Mouse (Mus musculus): ENCODE results near the gene Plpp7. TPM values are rescaled to one million over a fixed set of nuclear protein-coding genes. Genes with fewer than 3 reads are reported as not detected.

Gene Plpp7
- polyA plus RNA-seq, 1 experiment from 2014 or later: 0.91 TPM

- no peak for DNase-seq (ENCODE audit: low spot score)
Observed at GRCm38 (mm10) chr2:32096122-32096420, 743 bp downstream of the Plpp7 start.

GRCm38 (mm10) chr2:32102944-32103343 is 7.6 kb downstream of the Plpp7 start:
- no peak for DNase-seq (ENCODE audit: low spot score)

DNA sequence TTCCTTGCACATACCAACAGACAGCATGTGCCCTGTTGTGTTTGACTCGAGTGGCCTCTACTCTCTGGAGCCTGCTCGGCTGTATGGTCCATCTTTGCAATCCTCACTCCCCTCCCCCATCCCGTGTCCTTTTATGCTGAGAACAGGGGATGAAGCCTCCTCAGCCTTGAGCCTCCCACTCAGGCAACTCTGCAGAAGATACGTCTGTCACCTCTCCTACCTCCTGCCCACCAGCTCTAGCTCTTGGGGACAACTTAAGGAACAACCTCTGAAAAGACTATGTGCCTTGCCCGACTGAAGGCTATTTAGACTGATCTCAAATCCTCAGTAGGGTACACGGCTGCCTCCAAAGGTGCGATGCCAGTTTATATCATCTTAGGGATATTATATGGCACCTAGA is 8.2 kb downstream of the Plpp7 start:
- no peak for DNase-seq (ENCODE audit: low spot score)

DNA sequence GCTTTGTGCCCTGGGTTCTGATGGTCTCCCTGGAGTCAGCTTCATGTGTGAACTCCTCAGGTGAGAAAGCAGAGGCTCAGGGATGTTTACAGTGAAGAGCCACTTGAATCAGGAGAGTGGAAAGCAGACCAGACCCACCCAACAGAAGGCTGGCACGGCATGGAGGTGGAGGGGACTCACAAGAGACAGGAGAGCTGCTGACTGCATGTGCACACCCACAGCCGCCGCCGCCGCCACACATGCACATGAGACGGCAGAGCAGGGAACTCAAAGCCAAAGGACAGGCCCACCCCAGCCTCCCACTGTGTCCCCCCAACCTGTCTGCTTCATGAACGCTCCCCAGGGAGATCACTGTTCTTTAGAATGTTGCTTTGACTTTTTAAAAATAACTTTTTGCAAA is 8.8 kb downstream of the Plpp7 start:
- DNase-seq (ENCODE audit: low spot score): no peak

DNA sequence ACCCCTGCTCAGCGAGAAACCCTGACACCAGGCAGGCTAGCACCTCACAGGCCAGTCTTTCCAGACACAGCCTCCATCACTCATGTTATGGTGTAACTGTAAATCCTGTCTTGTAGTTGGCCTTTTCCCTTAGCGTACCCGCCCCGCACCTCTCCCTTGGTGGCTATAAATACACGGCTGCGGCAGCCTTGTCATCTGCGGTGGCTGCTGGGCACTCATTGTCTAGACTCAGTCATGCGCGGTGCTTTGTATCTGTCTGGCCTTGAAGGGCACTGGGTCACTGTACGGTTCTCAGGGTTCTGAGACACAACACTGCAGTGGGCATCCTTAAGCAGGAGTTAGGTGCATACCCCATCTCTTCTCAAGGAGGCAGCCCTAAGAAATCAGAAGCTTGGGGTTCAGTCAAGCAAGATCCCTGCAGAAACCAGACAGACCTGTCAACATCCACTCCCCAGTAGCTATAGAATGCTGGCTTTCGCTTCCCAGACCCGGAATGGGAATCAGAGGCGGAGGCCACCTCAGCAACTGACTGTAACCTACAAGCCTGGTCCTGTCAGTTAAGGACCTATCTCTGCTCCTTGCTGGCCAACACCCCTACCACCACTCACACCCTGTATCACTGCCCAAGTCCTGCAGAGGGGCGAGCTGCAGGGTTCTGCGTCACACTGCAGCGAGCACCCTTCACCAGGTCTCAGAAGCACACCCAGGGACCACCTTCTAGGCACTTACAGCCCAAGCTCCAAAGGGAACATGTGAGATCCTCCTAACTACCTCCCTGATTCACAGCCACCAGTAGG is 10.0 kb downstream of the Plpp7 start:
- no peak for DNase-seq (ENCODE audit: low spot score)

- DNase-seq (ENCODE audit: low spot score): no peak
Observed at GRCm38 (mm10) chr2:32105930-32106329, 10.6 kb downstream of the Plpp7 start.

DNA sequence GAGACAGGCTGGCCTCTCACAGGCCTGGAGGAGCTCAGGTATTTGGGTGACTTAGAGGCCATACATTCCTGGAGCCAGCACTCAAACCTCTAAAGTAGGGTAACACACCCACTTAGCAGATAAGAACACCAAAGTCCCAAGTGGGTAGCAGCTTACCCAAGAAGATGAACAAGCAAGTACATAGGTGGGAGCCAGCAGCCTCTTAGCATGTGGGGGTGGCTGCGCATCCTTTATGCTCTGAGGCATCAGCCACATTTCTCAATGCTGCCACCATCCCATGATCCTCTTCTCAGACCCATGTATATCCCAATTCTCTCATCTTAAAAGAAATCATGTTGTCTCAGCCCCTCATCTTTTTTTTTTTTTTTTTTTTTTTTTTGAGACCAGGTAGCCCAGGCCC is 15.9 kb downstream of the Plpp7 start:
- no peak for DNase-seq (ENCODE audit: low spot score)

DNA sequence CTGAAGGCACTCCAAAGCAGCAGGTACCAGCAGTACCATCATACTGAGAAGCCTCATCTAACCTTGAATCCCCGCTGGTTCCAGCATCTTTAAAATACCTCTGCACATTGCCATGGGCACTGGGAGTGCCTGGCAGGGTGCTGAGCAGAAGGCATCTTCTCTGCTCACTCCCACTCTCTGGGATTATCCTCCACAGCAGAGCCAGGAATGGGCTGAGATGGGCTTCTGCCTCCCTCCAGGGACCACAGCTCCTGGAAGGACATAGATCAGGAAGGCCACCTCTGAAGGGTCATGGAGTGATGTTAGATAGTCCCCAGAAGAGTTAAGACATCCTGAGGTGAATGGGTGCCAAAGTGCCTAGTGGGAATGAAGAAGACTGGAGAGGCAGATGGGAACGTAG is 17.2 kb downstream of the Plpp7 start:
- no peak for DNase-seq (ENCODE audit: low spot score)

DNA sequence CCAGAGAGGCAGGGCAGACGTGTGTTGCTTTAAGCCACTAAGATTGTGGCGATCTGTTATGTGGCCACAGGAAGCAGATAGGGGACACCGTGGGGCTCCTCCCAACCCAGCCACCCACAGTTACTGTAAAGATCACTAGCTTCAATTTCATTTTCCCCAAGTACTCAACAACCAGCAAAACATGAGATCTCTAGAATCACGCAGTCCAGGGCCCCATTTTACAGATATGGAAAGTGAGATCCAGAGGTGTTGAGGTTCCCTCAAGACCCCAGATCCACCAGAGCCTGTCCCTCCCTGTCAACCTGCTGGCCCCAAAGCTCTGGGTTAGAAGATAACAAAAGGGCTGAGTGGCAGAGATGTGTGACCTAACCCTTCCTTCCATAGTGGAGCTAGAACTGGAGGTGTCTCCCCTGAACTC is 20.5 kb downstream of the Plpp7 start:
- DNase-seq (ENCODE audit: low spot score): no peak

GRCm38 (mm10) chr2:32119802-32120750 is 24.7 kb downstream of the Plpp7 start:
- no peak for DNase-seq (ENCODE audit: low spot score)

GRCm38 (mm10) chr2:32121150-32121549 is 25.8 kb downstream of the Plpp7 start:
- DNase-seq (ENCODE audit: low spot score): peak; percentile 64

DNA sequence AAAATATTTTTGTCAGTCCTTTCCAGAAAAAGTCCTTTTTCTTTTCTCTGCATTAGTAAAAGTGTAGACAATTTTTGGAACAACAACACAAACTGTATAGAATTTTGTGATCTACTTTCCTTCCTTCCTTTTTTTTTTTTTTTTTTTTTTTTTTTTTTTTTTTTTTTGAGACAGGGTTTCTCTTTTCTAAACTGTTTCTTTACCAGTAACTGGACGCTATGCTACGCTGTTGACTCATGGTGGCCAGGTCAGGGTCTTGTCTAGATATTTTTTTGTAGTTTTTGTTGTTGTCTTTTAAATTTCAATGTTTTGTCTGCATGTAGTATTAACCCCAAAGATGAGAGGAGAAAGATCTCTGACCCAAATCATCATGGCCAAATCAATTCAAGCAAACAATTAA is 26.5 kb downstream of the Plpp7 start:
- no peak for DNase-seq (ENCODE audit: low spot score)

DNA sequence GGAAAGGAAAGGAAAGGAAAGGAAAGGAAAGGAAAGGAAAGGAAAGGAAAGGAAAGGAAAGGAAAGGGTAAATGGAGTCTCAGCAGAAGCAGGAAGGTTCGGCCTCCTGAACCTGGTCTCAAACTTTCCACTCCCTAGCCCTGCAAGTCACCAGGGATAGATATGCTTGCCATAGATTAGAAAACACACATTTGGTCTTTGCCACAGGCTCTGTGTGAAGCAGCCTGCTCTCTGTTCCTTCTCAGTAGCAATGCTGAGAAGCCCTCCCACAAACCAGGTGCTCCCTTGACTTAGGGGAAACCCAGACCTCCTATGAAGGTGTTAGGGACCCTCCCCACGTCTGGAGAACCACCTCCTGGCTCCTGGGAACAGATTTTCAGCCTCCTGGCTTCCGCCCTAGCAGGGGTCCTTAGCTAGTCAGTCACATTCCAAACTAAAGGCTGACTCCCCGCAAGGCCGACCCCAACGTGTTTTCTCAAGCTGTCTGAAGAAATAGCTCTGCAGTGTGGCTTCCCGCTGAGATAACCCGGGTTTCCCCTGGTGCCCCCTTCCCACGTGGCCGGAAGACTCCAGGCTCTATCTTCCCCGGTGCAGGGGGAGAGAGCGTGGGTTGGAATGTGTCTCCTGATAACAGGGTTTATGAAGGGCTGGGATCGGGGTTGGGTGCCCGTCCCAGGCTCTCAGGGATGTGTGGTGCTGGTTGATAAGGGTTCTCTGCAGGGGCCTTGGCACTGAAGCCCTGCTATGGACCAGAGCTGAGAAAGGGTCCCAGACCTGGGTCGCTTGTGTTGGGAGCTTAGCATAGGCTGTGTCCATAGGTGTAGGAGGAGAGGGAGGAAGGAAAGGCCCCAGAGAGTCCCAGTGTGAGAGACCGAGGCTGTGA is 32.6 kb downstream of the Plpp7 start:
- DNase-seq (ENCODE audit: low spot score): peak; percentile 23

GRCm38 (mm10) chr2:32128536-32128841 is 33.2 kb downstream of the Plpp7 start:
- no peak for DNase-seq (ENCODE audit: low spot score)

DNA sequence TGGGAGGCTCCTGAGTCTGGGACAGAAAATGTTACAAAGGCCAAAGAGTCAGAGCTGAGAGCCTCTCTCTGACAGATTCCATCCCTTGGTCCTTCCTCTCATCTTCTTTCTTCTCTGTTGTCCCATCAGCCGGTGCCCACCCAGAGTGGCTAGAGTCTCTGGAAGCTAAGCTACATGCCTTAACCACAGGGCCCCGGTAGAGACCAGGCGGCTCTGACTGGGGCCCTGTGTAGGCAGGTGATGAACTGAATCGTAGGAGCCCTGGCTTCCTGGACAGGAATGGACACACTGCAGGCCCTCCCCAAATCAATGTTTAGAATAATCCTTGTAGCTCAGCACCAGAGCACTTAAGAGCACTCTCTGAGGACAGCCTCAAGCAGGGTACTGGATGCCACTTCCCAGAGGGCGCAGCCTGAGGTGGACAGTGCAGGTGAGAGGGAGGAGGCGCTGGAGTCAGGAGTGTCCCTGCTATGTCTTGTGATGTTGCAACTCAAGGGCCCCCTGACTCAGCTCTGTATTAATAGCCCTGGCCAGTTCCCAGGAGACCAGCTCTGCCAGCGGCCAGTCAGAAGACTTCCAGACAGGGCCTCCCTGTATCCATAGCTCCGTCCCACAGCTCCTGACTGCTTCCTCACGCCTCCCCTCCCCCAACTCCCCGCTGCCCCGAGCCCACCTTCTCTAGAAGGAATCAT is 34.2 kb downstream of the Plpp7 start:
- DNase-seq (ENCODE audit: low spot score): no peak

GRCm38 (mm10) chr2:32130435-32130834 is 35.1 kb downstream of the Plpp7 start:
- DNase-seq (ENCODE audit: low spot score): peak; percentile 69

GRCm38 (mm10) chr2:32131205-32131834 is 36.0 kb downstream of the Plpp7 start:
- no peak for DNase-seq (ENCODE audit: low spot score)

GRCm38 (mm10) chr2:32131866-32132566 is 36.7 kb downstream of the Plpp7 start:
- DNase-seq (ENCODE audit: low spot score): no peak

DNA sequence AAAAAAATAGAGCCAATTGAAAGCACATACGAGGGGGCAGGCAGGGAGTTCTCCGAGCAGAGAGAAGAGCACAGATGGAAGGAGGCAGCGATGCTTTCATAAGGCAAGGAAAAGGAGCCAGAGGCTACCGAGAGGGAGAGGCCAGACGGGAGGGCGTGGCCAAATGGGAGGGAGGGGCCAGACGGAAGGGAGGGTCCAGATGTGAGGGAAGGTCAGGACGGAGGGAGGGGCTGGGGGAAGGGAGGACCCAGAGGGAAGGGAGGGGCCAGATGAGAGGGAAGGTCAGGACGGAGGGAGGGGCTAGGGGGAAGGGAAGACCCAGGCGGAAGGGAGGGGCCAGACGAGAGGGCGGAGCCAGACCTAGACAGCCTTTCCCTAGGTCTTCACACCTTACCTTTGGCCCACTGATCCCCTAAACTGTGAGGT is 37.3 kb downstream of the Plpp7 start:
- peak; percentile 51 for DNase-seq (ENCODE audit: low spot score)

DNA sequence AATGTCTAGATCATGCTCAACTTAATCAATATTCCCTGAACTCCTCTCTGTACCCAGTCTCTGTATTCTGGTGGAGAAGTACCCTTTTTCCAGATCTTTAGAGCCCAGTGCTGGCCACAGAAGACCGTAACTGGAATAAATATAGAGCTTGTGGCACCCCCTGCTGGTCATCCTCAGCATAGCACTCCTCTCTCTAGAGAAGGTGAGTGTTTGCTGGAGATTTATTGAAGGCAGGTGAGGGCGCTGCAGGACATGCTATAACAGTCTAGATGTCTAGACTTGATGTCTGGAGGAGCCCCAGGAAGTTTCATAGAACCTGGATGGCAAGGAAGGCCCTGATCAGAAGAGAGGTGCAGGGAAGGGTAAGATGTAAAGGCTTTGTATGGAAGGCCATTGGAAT is 38.7 kb downstream of the Plpp7 start:
- DNase-seq (ENCODE audit: low spot score): peak; percentile 92
